In genomic region chr5:110664750-110665269, GRCm38 (mm10) we compare ENCODE assay signal across 1 mouse cellular context.
TF ChIP-seq lines count a peak whose summit lies in the region.

No protein-coding gene starts in this region.

TF ChIP-seq in MEL, 35 proteins besides CTCF, POLR2A, EP300 and RAD21:
- TF ChIP-seq POLR2AphosphoS5 (IDR thresholded peaks at IDR 0.05; ENCODE audit: borderline replicate concordance, low read depth, low read length), result 0 out of 2 replicates have a peak, but pooled peaks have one; percentile 20
- peak; percentile 52 for TF ChIP-seq POLR2AphosphoS2 (IDR thresholded peaks at IDR 0.05; ENCODE audit: low read length)
- TF ChIP-seq JUND (IDR thresholded peaks at IDR 0.05; ENCODE audit: low read depth, low read length), result no peak
- TF ChIP-seq SIN3A (IDR thresholded peaks at IDR 0.05; ENCODE audit: low read length), result no peak
